Mouse (Mus musculus): ENCODE measurements at regions not wholly inside any gene's neighbourhood (a gene's known extent, or its start where the extent isn't known, plus 50 kb on each side); places are given as distances from the start of the nearest gene placed in this dataset.

- dilution Hi-C loops (cut with MboI; ENCODE audit: extremely low pct_ligation_motif_present, extremely low pct_unique_long_range_greater_than_20kb, low sequenced_read_pairs) (no loop called here), in situ Hi-C loops (cut with MboI; ENCODE audit: low pct_ligation_motif_present, low pct_unique_long_range_greater_than_20kb, low sequenced_read_pairs) (no loop called here)
- no peak overlapping the region for H3K4me2 ChIP-seq (ENCODE audit: insufficient read depth, low read depth, poor library complexity, severe bottlenecking)
- DNase-seq (ENCODE audit: extremely low read depth): no peak
- H3K4me3 ChIP-seq (replicated peaks in 1 of 3; ENCODE audit: low read depth in 2 of 3, low read length in 2 of 3, poor library complexity in 1 of 3): no peak overlapping the region
- H3K27ac ChIP-seq (ENCODE audit: insufficient read depth, low read depth): no peak overlapping the region
- no peaks in the 10 kb centered on the region for H3K27me3 ChIP-seq (replicated peaks)
- TF ChIP-seq BHLHE40 (IDR thresholded peaks at IDR 0.05; ENCODE audit: low read depth, low read length) (no peak), TCF12 (IDR thresholded peaks at IDR 0.05; ENCODE audit: low read depth, low read length) (no peak), NRF1 (IDR thresholded peaks at IDR 0.05; ENCODE audit: low read depth, low read length) (no peak), PAX5 (IDR thresholded peaks at IDR 0.05; ENCODE audit: low read length) (no peak), MXI1 (IDR thresholded peaks at IDR 0.05; ENCODE audit: low read depth, low read length) (no peak), CHD1 (IDR thresholded peaks at IDR 0.05; ENCODE audit: low read depth, low read length) (no peak), RAD21 (IDR thresholded peaks at IDR 0.05; ENCODE audit: low read depth, low read length) (no peak), MAFK (IDR thresholded peaks at IDR 0.05; ENCODE audit: insufficient replicate concordance, low read length) (no peak), MAX (IDR thresholded peaks at IDR 0.05; ENCODE audit: low read length) (no peak), ETS1 (conservative IDR thresholded peaks at IDR 0.05; ENCODE audit: low read depth, low read length) (no peak), RCOR1 (conservative IDR thresholded peaks at IDR 0.05; ENCODE audit: low read depth, low read length) (no peak), ZC3H11A (IDR thresholded peaks at IDR 0.05; ENCODE audit: low read depth, low read length) (no peak), CHD2 (IDR thresholded peaks at IDR 0.05; ENCODE audit: low read length) (no peak), E2F4 (IDR thresholded peaks at IDR 0.05; ENCODE audit: insufficient replicate concordance, low read depth, low read length) (no peak)
- H3K4me1 ChIP-seq (ENCODE audit: control insufficient read depth in 1 of 2, insufficient read depth in 2 of 2): no peaks in the 10 kb centered on the region
- no peaks in the 10 kb centered on the region for H3K79me2 ChIP-seq (replicated peaks; ENCODE audit: control insufficient read depth, extremely low read depth, insufficient read depth, poor library complexity, severe bottlenecking)
- no peaks in the 10 kb centered on the region for H3K9me3 ChIP-seq (replicated peaks; ENCODE audit: low read length)
- H3K9ac ChIP-seq (ENCODE audit: insufficient read depth, low read depth): no peak overlapping the region
- no peaks in the 10 kb centered on the region for H3K36me3 ChIP-seq (replicated peaks in 1 of 2; ENCODE audit: control insufficient read depth in 1 of 2, insufficient read depth in 1 of 2, low read length in 1 of 2)
Observed at GRCm38 (mm10) chr3:41452716-41453090, 102.8 kb upstream of the Jade1 start.

GRCm38 (mm10) chr3:41452020-41452715 lies 103.4 kb upstream of the Jade1 start:
- H3K4me1 ChIP-seq (ENCODE audit: control insufficient read depth in 1 of 2, insufficient read depth in 2 of 2): no peaks in the 10 kb centered on the region
- dilution Hi-C loops (cut with MboI; ENCODE audit: extremely low pct_ligation_motif_present, extremely low pct_unique_long_range_greater_than_20kb, low sequenced_read_pairs) (no loop called here), in situ Hi-C loops (cut with MboI; ENCODE audit: low pct_ligation_motif_present, low pct_unique_long_range_greater_than_20kb, low sequenced_read_pairs) (no loop called here)
- H3K9me3 ChIP-seq (replicated peaks; ENCODE audit: low read length): no peaks in the 10 kb centered on the region
- H3K36me3 ChIP-seq (replicated peaks in 1 of 2; ENCODE audit: control insufficient read depth in 1 of 2, insufficient read depth in 1 of 2, low read length in 1 of 2): no peaks in the 10 kb centered on the region
- H3K27me3 ChIP-seq (replicated peaks): no peaks in the 10 kb centered on the region
- no peak overlapping the region for H3K27ac ChIP-seq (ENCODE audit: insufficient read depth, low read depth)
- TF ChIP-seq MXI1 (IDR thresholded peaks at IDR 0.05; ENCODE audit: low read depth, low read length): no peak
- TF ChIP-seq ZNF384 (IDR thresholded peaks at IDR 0.05; ENCODE audit: low read depth, low read length): 0 out of 2 replicates have a peak, but pooled peaks have one; percentile 13
- no peak for DNase-seq (ENCODE audit: extremely low read depth)
- no peaks in the 10 kb centered on the region for H3K79me2 ChIP-seq (replicated peaks; ENCODE audit: control insufficient read depth, extremely low read depth, insufficient read depth, poor library complexity, severe bottlenecking)
- H3K9ac ChIP-seq (ENCODE audit: insufficient read depth, low read depth): no peak overlapping the region
- H3K4me2 ChIP-seq (ENCODE audit: insufficient read depth, low read depth, poor library complexity, severe bottlenecking): no peak overlapping the region
- H3K4me3 ChIP-seq (replicated peaks in 1 of 3; ENCODE audit: low read depth in 2 of 3, low read length in 2 of 3, poor library complexity in 1 of 3): no peak overlapping the region

All from CH12.LX (cell line).